Mouse (Mus musculus) urinary bladder, adult 18-20 months (tissue): ENCODE data around the gene Wdr13.
"Not testable (repeated sequence)": the region's sequence is repeated elsewhere in the genome, so short reads cannot be mapped to it uniquely, and the experiment has no call there.

Experiments
- DNase-seq, 2 experiments: peaks; one replicate each; pipeline ENCODE4 v3.0.0; 2022; ENCODE audit warnings: low spot score in 2 of 2, mixed read lengths in 2 of 2

Gene Wdr13

DNA sequence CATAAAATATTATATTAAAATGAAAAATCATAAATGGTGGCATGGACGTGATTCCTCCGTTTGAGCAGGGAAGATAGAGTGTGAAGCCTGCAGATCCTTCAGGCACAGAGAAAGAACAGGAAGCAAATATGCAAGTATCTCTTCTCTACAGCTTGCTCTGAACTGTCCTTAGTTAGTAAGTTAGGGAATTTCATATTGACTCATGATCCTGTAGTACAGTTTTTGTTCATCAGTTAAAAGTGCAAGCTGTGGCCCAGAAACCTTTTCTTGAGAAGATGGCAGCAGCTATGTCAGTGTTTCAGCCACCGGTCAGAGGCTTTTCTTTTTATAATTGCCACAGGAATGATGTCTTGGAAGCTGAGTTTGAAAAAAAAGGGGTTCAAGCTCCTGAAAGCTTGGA lies 27.7 kb downstream of the Wdr13 start:
- no peak for DNase-seq

GRCm38 (mm10) chrX:8102213-8102668 lies 30.5 kb downstream of the Wdr13 start:
- no peak for DNase-seq

DNA sequence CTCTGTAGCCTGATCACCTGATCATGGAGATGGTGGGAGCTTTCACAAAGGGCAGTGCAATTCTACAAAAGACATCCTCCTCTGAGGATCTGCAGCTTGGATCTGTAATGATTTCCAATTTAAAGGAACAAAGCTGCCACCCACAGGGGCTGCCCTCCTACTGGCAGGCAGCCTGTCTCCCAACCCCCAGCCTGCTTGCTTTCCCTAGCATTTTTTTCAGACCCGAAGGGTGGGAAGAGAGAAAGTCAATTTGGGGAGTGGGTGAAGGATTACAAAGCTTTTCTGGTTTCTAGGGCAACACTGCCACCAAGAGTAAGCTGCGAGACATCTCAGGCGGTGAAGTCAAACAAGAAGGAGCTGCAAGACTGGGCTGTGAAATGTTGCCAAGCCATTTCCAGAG lies 31.7 kb downstream of the Wdr13 start:
- DNase-seq: no peak

- DNase-seq: no peak
These were observed 33.3 kb downstream of the Wdr13 start for GRCm38 (mm10) chrX:8099435-8099834.

- peak; percentile 77 to 91 for DNase-seq
These were observed 35.9 kb downstream of the Wdr13 start for GRCm38 (mm10) chrX:8096787-8097242.

GRCm38 (mm10) chrX:8096068-8096786 lies 36.5 kb downstream of the Wdr13 start:
- peak in 1 of 2 experiments; percentile 83 for DNase-seq

GRCm38 (mm10) chrX:8095546-8095945 lies 37.1 kb downstream of the Wdr13 start:
- DNase-seq: no peak

DNA sequence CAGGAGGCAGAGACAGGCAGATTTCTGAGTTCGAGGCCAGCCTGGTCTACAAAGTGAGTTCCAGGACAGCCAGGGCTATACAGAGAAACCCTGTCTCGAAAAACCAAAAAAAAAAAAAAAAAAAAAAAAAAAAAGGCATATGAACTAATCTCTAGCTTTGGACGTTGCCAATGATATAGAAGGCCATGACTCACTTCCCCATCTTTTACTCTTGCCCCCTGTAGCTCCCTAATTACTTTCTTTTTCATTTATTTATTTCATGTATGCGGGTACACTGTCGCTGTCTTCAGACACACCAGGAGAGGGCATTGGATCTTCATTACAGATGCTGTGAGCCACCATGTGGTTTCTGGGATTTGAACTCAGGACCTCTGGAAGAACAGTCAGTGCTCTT lies 41.7 kb downstream of the Wdr13 start:
- DNase-seq: not testable (repeated sequence)

DNA sequence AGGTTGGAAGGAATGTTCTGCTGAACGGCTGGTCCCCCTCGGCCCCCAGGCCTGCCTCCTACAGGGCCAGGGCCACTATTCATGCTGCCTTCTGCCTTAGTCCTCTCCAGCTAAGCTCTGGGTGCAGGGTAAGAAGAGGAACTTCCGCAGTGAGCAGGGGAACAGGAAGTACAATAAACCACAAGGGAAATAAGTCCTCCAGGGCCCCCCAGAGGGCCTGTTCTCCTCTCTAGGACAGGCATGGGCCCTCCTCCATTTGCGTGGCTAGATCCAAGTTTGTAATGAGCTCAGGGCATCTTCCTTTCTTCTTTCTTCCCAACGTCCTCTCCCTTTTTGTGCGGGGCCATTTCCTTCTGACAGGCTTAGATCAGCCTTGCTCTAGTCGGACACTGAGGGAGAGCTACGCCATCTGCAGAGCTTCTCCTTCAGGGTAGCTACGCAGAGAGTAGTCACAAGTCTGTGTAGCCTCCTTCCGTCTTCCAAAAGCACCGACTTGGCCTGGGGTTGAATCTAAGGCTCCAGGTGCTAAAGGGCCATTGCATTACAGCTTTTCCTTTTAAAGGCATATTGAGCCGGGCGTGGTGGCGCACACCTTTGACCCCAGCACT lies 42.2 kb downstream of the Wdr13 start, which contains the start of gene Was:
Was (minus strand) TSS at position 153 of the 608 bp plus-strand sequence.
- DNase-seq: no peak

GRCm38 (mm10) chrX:8089746-8090145 lies 42.9 kb downstream of the Wdr13 start:
- no peak for DNase-seq

- DNase-seq: no peak
These were observed 47.1 kb downstream of the Wdr13 start for GRCm38 (mm10) chrX:8085611-8086010.

DNA sequence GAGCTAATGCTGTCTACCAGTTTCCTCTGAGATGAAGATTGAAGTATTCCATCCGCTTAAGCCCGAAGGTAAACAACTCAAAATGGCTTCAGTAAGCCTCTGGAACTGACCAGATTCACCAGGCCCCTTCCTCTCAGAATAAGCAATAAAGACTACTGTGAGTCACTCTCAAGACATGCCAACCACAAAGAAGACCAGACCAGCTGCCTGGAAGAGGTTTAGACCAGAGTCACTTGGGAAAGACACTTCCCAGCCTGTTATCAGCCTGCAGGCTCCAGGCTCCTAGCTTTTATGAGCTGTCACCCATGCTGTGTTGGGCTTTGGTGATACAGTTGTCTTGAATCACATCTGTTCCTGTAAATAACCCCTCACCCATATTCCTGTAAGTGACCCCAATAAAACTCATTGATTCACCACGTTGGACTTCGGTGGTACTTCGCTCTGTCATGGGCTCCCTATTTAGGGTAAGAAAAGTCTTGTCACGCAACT lies 47.9 kb downstream of the Wdr13 start:
- no peak for DNase-seq

DNA sequence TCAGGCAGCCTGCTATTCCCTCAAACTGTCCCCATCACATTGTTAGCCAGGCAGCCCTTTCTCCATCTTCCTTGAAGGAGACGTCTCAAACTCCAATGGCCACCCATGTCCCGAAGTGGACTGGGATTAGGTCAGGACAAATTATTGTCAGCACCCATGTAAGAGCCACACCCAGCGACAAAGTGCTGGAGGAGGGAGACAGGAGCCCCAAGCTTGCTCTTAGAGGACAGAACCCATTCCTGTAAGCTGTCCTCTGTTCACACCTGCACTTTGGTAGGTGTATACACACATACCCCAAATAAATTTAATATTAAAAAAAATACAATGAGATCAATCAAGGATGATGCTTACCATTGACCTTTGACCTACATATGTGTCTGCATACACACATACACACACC lies 57.6 kb downstream of the Wdr13 start:
- DNase-seq: no peak

- DNase-seq: peak; percentile 50 to 91
These were observed 58.2 kb downstream of the Wdr13 start, which contains the start of gene Suv39h1 for GRCm38 (mm10) chrX:8074430-8075014. Suv39h1 (minus strand) TSS chrX:8074760.

DNA sequence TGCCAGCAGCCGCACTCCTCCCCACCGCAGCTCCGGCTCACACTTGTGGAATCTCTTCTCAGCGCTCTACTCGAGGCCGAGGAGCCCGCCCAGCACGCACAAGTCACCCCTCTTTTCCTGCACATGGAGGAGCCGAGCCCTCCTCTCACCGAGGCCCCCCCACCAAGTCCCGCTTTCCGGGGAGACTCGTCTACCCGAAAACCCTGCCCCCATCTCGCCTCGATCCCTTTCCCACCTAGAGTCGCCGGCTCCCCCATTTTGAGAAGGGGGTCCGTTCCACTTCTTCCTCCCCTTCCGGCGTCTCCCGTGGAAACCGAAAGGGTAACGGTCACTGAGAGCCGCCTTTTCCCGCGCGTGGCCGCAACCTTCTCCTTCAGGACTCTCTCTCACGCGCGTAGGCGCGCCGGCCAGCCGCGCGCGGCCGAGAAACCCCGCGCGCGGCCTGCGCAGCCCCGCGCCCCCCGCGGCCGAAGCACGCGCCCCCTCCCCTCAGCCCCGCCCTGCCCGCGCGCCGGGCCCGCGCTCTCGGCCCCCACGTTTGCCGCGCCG lies 58.7 kb downstream of the Wdr13 start:
- peak in 1 of 2 experiments; percentile 8 for DNase-seq
